Mouse (Mus musculus): Measurements from ENCODE around the gene Pik3ca.

GRCm38 (mm10) chr3:32486543-32486942 lies 89.1 kb downstream of the Pik3ca start:
- TF ChIP-seq MYOD1 (IDR thresholded peaks at IDR 0.05; ENCODE audit: control insufficient read depth in 1 of 3, insufficient read length in 2 of 3, low read depth in 2 of 3) (peak in 1 of 3 experiments; percentile 10), POLR2A (IDR thresholded peaks at IDR 0.05; ENCODE audit: insufficient read length, low read depth) (no peak)
